Mouse (Mus musculus) E14TG2a.4 (cell line): ENCODE measurements around the gene Mgat5b.

Experiments
- H3K27me3 ChIP-seq: 2 replicates; pipeline ENCODE4 v1.6.1; 2014; ENCODE audit warnings: low read length, control low read depth; ENCODE audit not compliant: insufficient read depth
- H3K36me3 ChIP-seq: 2 replicates; pipeline ENCODE4 v1.6.1; 2014; ENCODE audit warnings: low read length, control low read depth; ENCODE audit not compliant: insufficient read depth
- H3K4me1 ChIP-seq: replicated peaks from 2 replicates; pipeline ENCODE4 v1.6.1; 2014; ENCODE audit warnings: low read depth, low read length, control low read depth
- H3K4me3 ChIP-seq: replicated peaks from 2 replicates; pipeline ENCODE4 v1.5.1; 2014; ENCODE audit warnings: mild to moderate bottlenecking, low read length
- H3K9me3 ChIP-seq: 2 replicates; pipeline ENCODE4 v1.6.1; 2014; ENCODE audit warnings: low read length, control low read depth
- CTCF ChIP-seq: conservative IDR thresholded peaks from 2 replicates; pipeline ENCODE4 v1.5.1; 2014; ENCODE audit warnings: low read length
- NANOG ChIP-seq: IDR thresholded peaks from 2 replicates; pipeline ENCODE4 v1.6.1; 2014; ENCODE audit warnings: borderline replicate concordance, low read length, mixed read lengths
- POU5F1 ChIP-seq: IDR thresholded peaks from 2 replicates; pipeline ENCODE4 v1.6.1; 2014; ENCODE audit warnings: low read length, borderline replicate concordance

Gene Mgat5b

GRCm38 (mm10) chr11:116918323-116919185 lies at the start of gene Mgat5b:
Gene Mgat5b, plus strand, starts transcription at chr11:116918863.
- TF ChIP-seq CTCF (0 out of 2 replicates have a peak, but pooled peaks have one; percentile 3), POU5F1 (no peak), NANOG (no peak)
- H3K4me3 ChIP-seq: peak within 1 kb of the TSS; percentile 85

GRCm38 (mm10) chr11:116869223-116869622 lies 49.4 kb upstream of the Mgat5b start:
- H3K4me1 ChIP-seq: peaks cover 28% of the 10 kb centered on the region
- TF ChIP-seq NANOG (no peak), POU5F1 (no peak), CTCF (no peak)
- H3K9me3 ChIP-seq: no peaks in the 10 kb centered on the region
- no peaks in the 10 kb centered on the region for H3K27me3 ChIP-seq
- H3K36me3 ChIP-seq: peaks cover 42% of the 10 kb centered on the region
- no peak overlapping the region for H3K4me3 ChIP-seq

More at GRCm38 (mm10) chr11:116918323-116919185, at the start of gene Mgat5b:
- no peaks in the 10 kb centered on the region for H3K9me3 ChIP-seq
- H3K27me3 ChIP-seq: peaks cover 47% of the 10 kb centered on the region
- H3K36me3 ChIP-seq: peaks cover 6% of the 10 kb centered on the region
- peaks cover 81% of the 10 kb centered on the region for H3K4me1 ChIP-seq

GRCm38 (mm10) chr11:116869641-116870040 lies 49.0 kb upstream of the Mgat5b start:
- no peaks in the 10 kb centered on the region for H3K9me3 ChIP-seq
- H3K36me3 ChIP-seq: peaks cover 46% of the 10 kb centered on the region
- H3K27me3 ChIP-seq: no peaks in the 10 kb centered on the region
- H3K4me3 ChIP-seq: no peak overlapping the region
- H3K4me1 ChIP-seq: peaks cover 24% of the 10 kb centered on the region
- TF ChIP-seq CTCF: no peak
- TF ChIP-seq POU5F1: no peak
- TF ChIP-seq NANOG: no peak

- TF ChIP-seq CTCF (no peak), POU5F1 (no peak), NANOG (no peak)
- no peaks in the 10 kb centered on the region for H3K9me3 ChIP-seq
- no peak overlapping the region for H3K4me3 ChIP-seq
- H3K27me3 ChIP-seq: no peaks in the 10 kb centered on the region
- H3K4me1 ChIP-seq: peaks cover 12% of the 10 kb centered on the region
- H3K36me3 ChIP-seq: peaks cover 42% of the 10 kb centered on the region
Measured at GRCm38 (mm10) chr11:116871538-116871937, 47.1 kb upstream of the Mgat5b start.

- Histone ChIP-seq H3K4me3 (no peak overlapping the region), H3K9me3 (no peaks in the 10 kb centered on the region), H3K27me3 (no peaks in the 10 kb centered on the region), H3K4me1 (peaks cover 14% of the 10 kb centered on the region), H3K36me3 (peaks cover 42% of the 10 kb centered on the region)
- TF ChIP-seq CTCF (no peak), NANOG (no peak), POU5F1 (no peak)
Measured at GRCm38 (mm10) chr11:116873987-116874386, 44.7 kb upstream of the Mgat5b start.

GRCm38 (mm10) chr11:116878454-116878853 lies 40.2 kb upstream of the Mgat5b start:
- Histone ChIP-seq H3K4me1 (peaks cover 26% of the 10 kb centered on the region), H3K9me3 (no peaks in the 10 kb centered on the region), H3K27me3 (no peaks in the 10 kb centered on the region), H3K4me3 (no peak overlapping the region), H3K36me3 (peaks cover 16% of the 10 kb centered on the region)
- TF ChIP-seq NANOG: no peak
- TF ChIP-seq POU5F1: no peak
- TF ChIP-seq CTCF: no peak

- Histone ChIP-seq H3K4me3 (peak overlapping the region; percentile 8; the same call in 1 of the 2 replicates), H3K4me1 (peaks cover 34% of the 10 kb centered on the region), H3K36me3 (no peaks in the 10 kb centered on the region), H3K27me3 (no peaks in the 10 kb centered on the region), H3K9me3 (no peaks in the 10 kb centered on the region)
- TF ChIP-seq POU5F1 (no peak), CTCF (no peak), NANOG (no peak)
Measured at GRCm38 (mm10) chr11:116880839-116881238, 37.8 kb upstream of the Mgat5b start.

GRCm38 (mm10) chr11:116881440-116881839 lies 37.2 kb upstream of the Mgat5b start:
- H3K4me1 ChIP-seq: peaks cover 40% of the 10 kb centered on the region
- H3K27me3 ChIP-seq: no peaks in the 10 kb centered on the region
- no peaks in the 10 kb centered on the region for H3K36me3 ChIP-seq
- no peak for TF ChIP-seq CTCF
- no peak for TF ChIP-seq POU5F1
- no peak for TF ChIP-seq NANOG
- no peak overlapping the region for H3K4me3 ChIP-seq
- H3K9me3 ChIP-seq: no peaks in the 10 kb centered on the region

- peaks cover 50% of the 10 kb centered on the region for H3K4me1 ChIP-seq
- no peaks in the 10 kb centered on the region for H3K36me3 ChIP-seq
- no peaks in the 10 kb centered on the region for H3K9me3 ChIP-seq
- H3K4me3 ChIP-seq: no peak overlapping the region
- TF ChIP-seq CTCF (no peak), POU5F1 (no peak), NANOG (0 out of 2 replicates have a peak, but pooled peaks have one; percentile 19)
- H3K27me3 ChIP-seq: 0 out of 2 replicates have a peak, but pooled peaks cover 3% of the 10 kb centered on the region
Measured at GRCm38 (mm10) chr11:116882446-116882845, 36.2 kb upstream of the Mgat5b start.
